Mouse (Mus musculus): ENCODE results near the gene Vti1b.
A peak's percentile ranks its signal among the peaks of the same experiment; 100 is the strongest.
"Not testable (repeated sequence)": the region's sequence is repeated elsewhere in the genome, so short reads cannot be mapped to it uniquely, and the experiment has no call there.

The Vti1b gene

DNA sequence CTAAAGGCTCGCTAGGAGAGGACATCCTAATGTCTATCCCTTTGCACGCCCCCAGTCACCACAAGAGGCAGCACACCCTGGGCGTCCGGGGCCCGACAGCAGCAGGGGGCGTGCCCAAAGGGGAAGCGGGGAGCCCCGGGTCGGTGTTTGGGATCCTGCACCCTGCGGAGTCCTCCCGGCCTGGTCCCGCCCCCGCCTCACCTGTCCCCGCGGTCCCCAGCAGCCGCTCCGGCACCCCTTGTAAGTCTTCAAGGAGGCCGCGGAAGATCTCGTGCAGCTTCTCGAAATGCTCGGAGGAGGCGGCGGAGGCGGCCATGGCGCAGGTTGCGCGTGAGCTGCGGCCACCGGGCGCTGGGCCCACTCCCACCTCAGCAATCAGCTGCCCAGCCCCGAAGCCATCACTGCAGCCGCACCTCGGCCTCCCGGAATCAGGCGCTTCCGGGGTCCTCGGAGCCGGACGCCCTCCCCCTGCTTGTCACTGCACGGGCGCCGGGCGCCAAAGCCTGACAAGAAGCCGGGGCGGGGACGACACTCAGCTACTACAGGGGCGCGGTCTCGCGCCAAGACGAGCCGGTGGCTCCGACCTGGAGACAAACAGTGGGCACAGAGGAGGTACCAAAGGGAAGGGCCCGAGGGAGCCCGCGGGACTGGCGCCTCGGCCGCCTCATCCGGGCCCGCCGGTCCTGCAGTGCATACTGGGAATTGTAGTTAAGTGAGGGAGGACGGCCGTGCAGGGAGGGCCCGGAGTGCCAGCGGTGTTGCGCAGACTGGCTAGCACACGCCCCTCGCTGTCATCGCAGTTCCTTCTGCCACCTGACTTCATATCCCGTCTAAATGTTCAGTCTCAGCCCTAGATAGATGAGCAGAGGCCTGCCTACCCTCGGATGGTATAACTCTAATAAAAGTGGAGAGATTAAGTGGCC, at the start of gene Vti1b:
Gene Vti1b, minus strand, starts transcription at position 649 of the 923 bp plus-strand sequence.
- DNase-seq (ENCODE audit: low read depth), result peak; percentile 93

DNA sequence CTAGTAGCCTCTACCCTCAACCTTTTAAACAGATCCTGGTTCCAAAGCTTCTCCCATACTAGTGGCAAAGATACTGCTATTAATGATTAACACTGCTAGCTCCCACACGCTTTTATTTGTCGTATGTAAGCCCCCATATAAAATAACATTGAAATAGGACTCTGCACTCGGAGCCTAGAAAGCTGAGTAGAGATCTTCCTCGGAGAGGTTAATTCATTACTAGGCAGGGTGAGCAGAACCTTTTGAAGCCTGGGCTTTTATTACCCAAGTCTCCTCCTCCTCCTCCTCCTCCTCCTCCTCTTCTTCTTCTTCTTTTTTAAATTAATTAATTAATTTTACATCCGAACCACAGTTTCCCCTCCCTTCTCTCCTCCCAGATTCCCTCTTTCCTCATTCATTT, 45.0 kb upstream of the Vti1b start:
- no peak for DNase-seq (ENCODE audit: low read depth)

DNA sequence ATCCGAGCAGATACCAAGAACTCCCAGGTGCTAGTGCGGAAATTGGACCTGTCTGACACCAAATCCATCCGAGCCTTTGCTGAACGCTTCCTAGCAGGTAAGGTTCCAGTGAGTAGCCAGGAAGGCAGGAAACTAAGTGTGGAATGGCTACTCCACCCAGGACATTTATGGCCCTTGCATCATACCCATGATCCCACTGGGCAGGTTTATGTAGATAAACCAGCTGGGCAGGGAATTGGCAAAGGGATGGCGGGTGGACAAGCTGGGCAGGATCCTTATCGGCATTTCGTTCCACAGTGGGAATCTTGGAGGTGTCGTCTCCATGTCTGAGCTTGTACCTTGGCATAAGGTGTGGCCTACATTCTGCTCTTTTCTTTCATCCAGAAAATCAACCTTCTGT, 39.0 kb upstream of the Vti1b start:
- no peak for DNase-seq (ENCODE audit: low read depth)

DNA sequence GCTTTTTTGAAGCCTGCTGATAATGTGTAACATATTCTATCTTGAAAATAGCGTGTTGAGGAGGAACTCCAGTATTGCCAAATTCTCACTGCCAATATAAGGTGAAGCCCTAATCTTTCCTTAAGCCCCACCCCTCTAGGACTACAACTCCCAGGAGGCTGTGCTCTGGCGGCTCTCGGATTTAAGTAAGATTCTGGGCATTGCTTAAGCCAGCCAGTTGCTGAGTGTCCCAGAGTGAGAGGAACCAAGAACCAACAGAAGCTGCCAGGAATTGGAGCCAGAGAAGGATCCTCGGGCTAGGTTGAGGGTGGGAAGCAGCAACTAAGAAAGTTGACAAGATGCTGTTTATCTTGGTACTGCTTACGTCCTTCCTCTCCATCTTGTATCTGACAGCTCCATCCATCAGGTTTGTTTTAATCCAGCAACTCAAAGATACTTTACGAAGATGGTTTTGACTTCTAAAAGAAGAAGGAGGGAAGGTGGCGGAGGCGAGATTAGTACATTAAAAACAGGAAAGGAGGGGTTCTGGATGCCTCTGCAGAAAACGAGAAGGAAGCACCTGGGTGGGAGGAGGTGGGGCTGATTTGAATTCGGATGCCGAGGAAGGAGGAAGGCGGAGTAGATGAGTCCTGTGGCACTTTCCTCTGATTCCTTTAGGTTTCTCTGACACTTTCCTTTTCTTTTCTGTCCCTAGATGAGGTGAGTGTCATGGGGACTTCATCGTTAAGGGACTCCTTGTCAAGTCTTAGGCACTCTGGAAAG, 36.4 kb upstream of the Vti1b start, which contains the start of gene Rdh12:
Gene Rdh12, plus strand, starts transcription at position 212 of the 762 bp plus-strand sequence.
- peak; percentile 32 for DNase-seq (ENCODE audit: low read depth)

DNA sequence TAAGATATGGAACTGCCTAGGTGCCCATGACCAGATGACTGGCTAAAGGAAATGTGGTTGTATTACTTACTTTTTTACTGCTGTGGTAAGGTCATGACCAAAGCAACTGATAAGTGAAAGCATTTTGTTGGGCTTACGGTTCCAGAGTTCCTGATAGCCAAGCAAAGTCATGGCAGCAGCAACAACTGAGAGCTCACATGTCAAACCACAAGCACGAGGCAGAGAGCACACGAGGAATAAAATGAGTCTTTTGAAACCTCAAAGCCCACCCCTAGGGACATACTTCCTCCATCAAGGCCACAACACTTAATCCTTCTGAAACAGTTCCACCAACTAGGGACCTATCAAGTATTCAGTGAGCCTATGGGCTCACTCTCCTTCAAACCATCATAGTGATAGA, 29.4 kb upstream of the Vti1b start:
- peak; percentile 58 for DNase-seq (ENCODE audit: low read depth)

DNA sequence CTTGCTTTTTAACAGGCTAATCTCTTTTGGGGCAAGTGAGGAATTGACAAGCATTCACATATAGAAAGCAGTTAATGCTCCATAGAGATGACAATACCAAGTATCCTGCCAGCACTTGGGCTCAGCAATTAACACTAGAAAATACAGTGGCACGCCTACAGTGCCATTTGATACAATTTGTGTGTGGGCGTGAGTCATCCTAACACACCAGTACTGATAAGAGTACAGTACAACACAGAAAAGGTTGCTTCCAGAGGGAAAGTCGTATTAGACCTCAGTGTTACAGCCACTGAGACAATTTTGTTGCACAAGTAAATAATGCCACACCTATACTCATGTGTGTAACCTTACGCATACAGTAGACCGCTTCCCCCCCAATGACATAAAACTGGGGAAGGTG, 24.6 kb upstream of the Vti1b start:
- no peak for DNase-seq (ENCODE audit: low read depth)

DNA sequence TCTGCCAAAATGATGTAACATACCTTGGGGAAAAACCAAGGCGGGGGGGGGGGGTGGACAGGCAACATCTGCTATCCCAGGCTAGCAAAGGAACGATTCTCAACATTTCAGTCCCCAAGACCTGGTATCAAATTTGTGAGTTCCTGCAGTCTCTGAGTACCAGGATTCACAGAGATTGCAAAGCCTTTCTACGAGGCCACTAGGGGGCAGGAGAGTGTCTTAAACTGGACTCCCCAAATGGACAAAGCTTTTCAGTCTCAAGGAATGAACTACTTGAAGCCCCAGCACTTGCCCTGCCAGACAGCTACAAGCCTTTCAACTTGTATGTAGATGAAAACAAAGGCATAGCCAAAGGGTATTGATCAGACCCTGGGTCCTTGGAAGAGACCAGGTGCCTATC, 21.0 kb upstream of the Vti1b start:
- peak; percentile 92 for DNase-seq (ENCODE audit: low read depth)

DNA sequence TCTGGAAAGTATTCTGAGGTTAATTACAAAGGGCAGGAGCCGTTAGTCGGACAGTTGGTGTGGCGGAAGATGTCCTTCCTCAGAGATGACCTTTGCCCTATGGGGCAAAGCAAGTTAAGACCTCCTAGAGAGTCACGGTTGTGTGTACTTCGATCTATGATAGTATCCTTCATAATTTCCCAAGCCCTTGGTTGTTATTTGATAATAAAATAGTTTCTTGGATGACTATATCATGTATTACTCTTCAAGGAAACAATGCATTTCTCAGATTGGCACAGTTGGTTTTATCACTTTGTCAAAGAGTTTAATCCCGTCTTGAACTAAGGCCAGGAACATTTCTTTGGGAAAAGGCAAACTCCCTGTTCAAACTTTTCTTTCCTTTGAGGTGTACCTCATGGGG, 19.7 kb upstream of the Vti1b start, which contains the start of gene Rdh11:
Gene Rdh11, minus strand, starts transcription at position 101 of the 400 bp plus-strand sequence.
- no peak for DNase-seq (ENCODE audit: low read depth)

DNA sequence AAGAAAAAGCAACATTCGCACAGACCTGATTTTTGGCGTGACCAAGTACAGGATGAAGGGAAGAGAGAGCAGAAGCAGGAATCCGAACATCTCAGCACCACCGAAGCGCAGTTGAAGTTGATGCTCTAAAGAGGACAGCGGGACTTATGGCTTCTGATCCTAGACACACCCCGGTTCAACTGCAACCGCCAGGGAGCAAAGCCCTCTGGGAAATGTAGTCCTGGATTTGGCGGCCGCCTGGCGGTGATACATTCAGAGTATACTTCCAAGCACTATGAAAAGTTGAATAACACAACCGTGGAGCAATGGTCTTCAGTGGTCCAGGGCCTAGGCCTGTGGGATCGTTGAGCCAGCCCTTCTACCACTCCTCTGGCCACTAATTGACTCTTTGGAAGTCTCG, 19.2 kb upstream of the Vti1b start:
- DNase-seq (ENCODE audit: low read depth), result peak; percentile 91

DNA sequence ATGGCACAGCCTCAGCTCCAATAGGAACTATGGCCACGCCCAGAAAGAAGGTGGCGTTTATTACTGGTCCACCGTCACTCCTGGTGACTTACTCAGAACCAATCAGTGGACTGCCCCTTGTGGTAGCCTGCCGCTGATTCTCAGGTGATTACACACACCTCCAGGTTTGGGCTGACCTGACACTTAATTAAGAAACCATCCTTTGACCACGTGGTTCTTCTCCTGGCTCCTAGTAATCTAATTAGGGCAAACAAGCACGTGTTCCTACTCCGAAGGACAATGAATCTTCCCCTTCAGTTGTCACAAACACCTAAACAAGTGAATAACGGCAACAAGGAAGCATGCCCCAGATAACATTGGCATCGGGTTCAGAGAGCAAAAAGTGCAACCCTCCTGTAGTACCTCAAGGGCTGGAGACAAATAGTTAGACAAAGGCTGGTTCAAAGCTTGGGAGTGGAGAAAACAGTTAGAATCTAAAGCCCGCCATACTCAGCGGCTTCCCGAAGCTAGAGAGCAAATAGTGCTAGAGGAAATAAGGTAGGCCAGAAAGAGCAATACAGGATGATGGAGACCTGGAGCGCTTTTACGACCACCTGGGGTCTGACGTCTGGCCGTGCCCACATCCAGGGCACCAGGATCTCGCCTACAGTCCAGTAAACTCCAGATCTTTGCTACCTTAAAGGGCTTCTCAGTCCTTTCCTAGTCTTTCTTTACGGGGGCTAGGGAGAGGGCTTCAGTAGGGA, 18.6 kb upstream of the Vti1b start:
- peak; percentile 94 for DNase-seq (ENCODE audit: low read depth)

DNA sequence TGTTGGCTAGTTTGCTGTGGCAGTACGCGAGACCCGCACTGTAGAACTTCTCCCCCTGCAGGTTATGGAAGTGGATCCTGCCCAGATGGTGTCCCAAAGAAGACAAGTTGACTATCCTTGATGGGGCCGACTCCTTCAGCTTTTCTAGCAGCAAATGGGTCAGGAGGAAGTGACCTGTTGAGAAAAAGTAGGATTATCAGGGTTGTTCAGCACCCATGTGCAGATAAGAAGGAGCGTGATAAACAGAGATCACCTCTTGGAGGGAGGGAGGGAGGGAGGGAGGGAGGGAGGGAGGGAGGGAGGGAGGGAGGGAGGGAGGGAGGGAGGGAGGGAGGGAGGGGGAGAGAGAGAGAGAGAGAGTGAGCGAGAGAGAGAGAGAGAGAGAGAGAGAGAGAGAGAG, 12.7 kb upstream of the Vti1b start:
- DNase-seq (ENCODE audit: low read depth), result not testable (repeated sequence)

DNA sequence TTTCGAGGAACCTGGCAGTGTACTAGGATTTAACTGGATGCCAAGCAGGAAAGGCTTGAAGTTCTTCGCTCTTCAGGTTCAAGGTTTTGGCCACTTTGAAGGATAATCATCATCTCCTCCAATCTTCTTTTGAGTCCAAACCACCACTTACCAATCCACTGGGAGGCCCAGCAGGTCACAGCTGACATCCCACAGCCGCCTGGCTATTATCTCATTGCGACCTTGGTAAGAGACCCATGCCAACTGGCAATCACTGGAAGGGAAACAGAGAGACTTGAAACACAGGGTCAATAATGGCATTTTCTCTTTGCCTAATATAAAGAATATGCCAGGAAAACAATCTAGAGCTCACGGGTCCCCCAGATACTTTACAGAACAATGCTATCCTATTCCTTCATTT, 3.5 kb upstream of the Vti1b start:
- DNase-seq (ENCODE audit: low read depth), result no peak

DNA sequence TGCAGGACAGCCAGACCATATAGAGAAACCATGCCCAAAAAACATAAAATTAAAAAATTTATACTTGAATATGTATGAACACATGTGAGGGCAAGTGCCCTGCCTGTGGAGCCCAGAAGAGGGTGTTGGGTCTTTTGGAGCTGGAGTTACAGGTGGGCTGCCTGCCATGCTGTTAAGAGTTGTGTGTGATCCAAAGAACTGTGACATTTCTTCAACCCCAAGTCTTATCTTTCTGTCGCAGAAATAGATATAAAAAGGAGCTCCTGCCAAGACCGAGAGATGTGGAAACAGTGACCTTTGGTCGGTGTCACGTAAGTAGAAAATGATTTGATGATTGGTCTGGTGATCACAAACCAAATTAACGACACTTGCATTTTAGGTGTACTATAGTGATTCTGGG, 1.3 kb upstream of the Vti1b start:
- DNase-seq (ENCODE audit: low read depth), result no peak

DNA sequence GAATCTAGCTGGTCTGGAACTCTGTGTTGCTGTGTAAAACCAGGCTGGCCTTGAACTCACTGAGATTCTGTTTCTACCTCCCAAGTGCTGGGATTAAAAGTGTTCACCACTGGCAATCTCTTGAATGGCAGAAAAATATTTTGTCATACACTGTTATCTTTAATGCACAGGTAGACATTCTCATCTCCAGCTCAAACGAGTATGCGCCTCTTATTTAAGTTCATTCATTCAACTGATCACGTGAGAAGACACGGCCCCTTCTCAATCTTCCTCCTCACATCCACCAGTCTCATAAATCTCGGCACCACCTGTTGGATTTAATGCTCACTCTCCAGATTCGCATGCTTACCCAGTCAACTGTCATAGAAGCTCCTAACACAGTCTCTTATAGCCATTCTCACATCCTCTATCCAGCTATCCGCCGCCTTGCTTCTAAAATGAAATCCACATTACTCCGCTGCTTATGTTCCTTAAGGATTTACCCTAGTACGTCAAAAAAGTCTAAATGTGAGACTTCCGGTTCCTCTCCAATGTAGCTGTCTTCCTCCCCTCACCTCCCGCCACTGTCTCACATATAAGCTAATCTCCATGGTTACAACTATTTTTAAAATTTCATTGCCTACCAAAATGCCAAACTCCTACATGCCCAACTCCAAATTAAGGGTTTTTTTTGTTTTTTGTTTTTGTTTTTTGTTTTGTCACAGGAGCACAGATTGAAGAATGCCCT, 1.0 kb downstream of the Vti1b start:
- no peak for DNase-seq (ENCODE audit: low read depth)

DNA sequence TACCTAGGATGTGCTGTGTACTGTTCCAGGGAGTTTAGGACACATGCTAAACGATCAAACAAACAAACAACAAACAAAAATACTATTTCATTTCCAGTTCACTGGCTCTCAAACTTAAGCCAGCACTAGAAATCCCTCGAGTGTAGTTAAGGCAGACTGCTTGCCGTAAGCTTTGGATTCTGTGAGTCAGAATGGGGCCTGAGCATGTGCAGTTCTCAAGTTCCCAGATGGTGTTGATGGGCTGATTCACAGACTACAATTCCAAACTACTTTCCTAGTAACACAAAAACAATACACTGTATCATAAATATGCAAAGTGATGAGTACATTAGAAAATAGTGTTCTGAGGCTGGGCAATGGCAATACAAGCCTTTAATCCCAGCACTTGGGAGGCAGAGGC, 2.0 kb downstream of the Vti1b start:
- DNase-seq (ENCODE audit: low read depth), result no peak

DNA sequence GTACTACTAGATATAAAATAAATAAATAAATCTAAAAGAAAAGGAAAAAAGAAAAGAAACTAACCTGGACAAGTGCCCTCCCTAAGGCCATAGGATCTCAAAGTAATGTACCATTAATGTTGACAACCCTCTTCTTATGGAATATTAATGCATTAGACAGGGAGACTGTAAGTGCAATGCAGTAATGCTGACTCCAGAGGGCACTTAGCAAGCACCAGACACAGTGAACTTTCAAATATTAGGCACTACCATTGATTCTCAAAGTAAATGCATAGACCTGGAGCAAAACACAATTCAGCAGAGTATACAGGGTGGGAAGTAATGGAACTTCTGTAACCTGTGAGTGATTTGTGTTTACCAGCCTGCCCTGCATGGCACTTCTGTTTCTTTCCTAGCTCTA, 3.3 kb downstream of the Vti1b start:
- DNase-seq (ENCODE audit: low read depth), result peak; percentile 28

DNA sequence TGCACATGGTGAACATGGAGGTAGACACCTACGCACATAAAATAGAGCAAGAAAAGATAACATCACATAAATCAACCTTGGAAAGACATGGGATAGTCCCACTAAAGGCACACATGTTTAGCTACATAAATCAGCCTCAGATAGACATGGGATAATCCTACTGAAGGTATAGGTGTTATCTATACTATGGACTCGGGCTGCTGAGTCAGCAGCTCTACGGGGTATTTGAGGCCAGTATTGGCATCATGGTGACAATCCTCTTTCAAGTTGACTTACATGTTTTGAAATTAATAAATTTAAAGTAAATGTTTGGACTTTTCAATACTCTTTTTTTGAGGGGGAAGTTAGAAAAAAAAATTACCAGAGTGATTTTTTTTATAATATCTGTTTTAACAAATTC, 9.6 kb downstream of the Vti1b start:
- DNase-seq (ENCODE audit: low read depth), result no peak

DNA sequence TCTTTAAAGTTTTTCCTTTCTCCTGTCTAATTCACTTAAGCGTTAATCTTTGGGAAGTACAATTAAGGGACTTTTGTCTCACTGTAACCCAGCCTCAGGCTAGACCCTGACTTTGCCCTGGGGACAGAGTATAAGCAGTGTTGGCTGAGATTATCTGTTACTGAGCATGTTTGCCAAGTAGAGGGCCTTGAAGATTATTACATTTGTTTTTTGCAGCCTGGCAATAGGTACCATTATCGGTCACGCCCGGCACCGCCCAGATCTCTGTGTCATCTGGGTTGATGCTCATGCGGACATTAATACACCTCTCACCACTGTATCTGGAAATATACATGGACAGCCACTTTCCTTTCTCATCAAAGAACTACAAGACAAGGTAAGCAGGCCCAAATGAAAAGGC, 22.8 kb downstream of the Vti1b start:
- no peak for DNase-seq (ENCODE audit: low read depth)

DNA sequence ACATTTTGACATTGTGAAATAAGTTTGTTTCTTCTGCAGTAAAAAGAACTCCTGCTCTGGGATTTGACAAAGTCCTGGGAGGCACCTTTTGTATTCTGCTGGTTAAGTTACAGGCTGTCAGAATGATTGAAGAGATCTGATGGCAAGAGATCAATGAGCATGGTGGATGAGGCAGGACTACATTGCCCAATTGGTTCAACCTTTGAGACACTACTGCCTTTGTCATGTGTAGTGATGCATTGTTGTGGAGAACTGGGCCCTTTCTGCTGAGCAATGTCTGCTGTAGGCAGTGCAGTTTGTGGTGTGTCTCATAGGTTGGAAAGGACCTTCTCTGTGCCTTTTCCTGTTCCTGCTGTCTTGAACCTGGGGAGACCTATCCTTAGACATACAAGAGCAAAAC, 31.1 kb downstream of the Vti1b start:
- no peak for DNase-seq (ENCODE audit: low read depth)

DNA sequence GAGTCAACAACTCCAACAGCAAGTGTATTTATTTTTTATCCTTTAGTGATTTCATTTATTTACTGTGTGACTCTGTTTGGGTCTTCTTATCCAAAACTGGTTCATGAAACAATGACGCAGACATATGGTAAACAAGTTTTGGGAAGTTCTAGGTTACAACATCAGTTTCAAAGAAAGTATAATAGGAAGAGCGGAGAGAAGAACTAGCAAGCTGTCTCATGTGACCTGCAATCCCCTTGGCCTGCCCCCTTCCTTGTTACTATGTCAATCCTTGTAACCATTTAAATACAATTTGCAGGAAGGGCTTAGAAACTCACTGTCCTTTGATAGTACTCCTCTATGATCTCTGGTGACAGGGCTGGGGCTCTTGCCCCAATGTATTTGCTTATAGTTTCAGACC, 31.7 kb downstream of the Vti1b start:
- DNase-seq (ENCODE audit: low read depth), result no peak

DNA sequence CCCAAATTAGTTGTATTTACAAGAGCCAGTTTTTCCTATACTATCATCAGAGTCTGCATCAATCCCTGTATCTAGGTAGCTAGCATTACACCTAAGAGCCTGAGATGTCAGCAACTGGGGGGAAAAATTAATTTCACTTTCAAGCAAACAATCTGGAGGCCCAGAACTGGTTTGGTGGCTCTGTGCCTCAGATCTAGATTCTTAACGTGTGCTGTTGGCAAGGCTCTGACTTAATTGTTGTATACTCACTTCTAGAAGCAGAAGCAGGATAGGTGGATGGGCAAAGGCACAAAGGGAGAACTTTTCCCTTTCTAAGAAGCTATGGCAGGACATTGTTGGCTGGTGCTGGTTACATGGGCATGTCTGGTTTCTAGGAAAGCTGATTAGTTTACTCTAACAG, 33.0 kb downstream of the Vti1b start:
- DNase-seq (ENCODE audit: low read depth), result no peak

DNA sequence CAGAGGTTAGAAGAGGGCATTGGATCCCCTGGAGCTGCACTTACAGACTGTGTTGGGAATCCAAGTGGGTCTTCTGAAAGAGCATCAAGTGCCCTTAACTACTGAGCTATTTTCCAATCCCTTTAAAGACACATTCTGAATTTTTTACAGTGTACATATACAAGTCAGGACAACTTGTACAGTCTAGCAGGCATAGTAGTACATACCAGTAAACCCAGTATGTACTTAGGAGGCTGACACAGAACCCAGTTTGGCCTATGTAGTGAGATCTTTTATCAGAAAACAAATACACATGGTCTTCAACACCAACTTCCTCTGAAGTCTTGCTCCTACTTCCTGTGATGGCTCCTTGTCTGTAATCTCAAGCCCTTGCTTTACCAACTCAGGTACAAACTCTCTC, 33.5 kb downstream of the Vti1b start:
- DNase-seq (ENCODE audit: low read depth), result no peak
